Mouse (Mus musculus) stomach, embryonic 16.5 days (tissue): Measurements from ENCODE around the gene Gm9833. TPM values are rescaled to one million over a fixed set of nuclear protein-coding genes. Genes with fewer than 3 reads are reported as not detected.
"Not testable (repeated sequence)": the region's sequence is repeated elsewhere in the genome, so short reads cannot be mapped to it uniquely, and the experiment has no call there.

Experiments used
- ATAC-seq: fragments of 200-750 bp; cut with Nextera tagmentation; 2 replicates; pipeline ENCODE4 v1.8.0; 2017; ENCODE audit warnings: moderate number of reproducible peaks, moderate TSS enrichment; ENCODE audit not compliant: insufficient read depth, low FRiP score
- H3K27ac ChIP-seq: fragments of 300-500 bp; sonication (generic); 2 replicates; pipeline ENCODE4 v1.5.1; 2014; ENCODE audit warnings: low read length
- H3K27me3 ChIP-seq: fragments of 300-500 bp; sonication (generic); 2 replicates; pipeline ENCODE4 v1.6.1; 2014; ENCODE audit warnings: low read length, control low read depth, mixed read lengths; ENCODE audit not compliant: control insufficient read depth, insufficient read depth
- H3K36me3 ChIP-seq: fragments of 300-500 bp; sonication (generic); 2 replicates; pipeline ENCODE4 v1.6.1; 2014; ENCODE audit warnings: low read length; ENCODE audit not compliant: control insufficient read depth, insufficient read depth
- H3K4me1 ChIP-seq: fragments of 300-500 bp; sonication (generic); 2 replicates; pipeline ENCODE4 v1.6.1; 2014; ENCODE audit warnings: low read length, control low read depth, mixed read lengths; ENCODE audit not compliant: control insufficient read depth, insufficient read depth
- H3K4me2 ChIP-seq: fragments of 300-500 bp; sonication (generic); 2 replicates; pipeline ENCODE4 v1.6.1; 2014; ENCODE audit warnings: low read depth, low read length, mixed read lengths
- H3K4me3 ChIP-seq: fragments of 300-500 bp; sonication (generic); replicated peaks from 2 replicates; pipeline ENCODE4 v1.5.1; 2014; ENCODE audit warnings: mild to moderate bottlenecking, low read length
- H3K9ac ChIP-seq: fragments of 300-500 bp; sonication (generic); 2 replicates; pipeline ENCODE4 v1.6.1; 2014; ENCODE audit warnings: low read length
- H3K9me3 ChIP-seq: fragments of 300-500 bp; sonication (generic); replicated peaks from 2 replicates; pipeline ENCODE4 v1.6.1; 2016; ENCODE audit warnings: low read length, control low read depth; ENCODE audit not compliant: control insufficient read depth
- WGBS: fragments of 180-500 bp; shearing (Covaris S2); extraction: QIAGEN DNeasy Blood & Tissue Kit; methylation state at CpG from one replicate; pipeline ENCODE4 v1.1.7; 2014; 5-methylcytosine and 5-hydroxymethylcytosine counted together
- polyA plus RNA-seq: library from polyadenylated mRNA; unstranded; fragments of >200 nt; fragmentation: Nextera tagmentation; extraction: Ambion mirVana; gene quantifications from 2 replicates; pipeline ENCODE4 v1.2.1, GENCODE M21; 2015

Gene Gm9833
- polyA plus RNA-seq, result 1.7 and 1.9 TPM in 2 replicates

- peak within 1 kb of the TSS; percentile 20; the same call in 1 of the 2 replicates for H3K4me3 ChIP-seq
- H3K27me3 ChIP-seq, H3K36me3 ChIP-seq, H3K27ac ChIP-seq, H3K4me1 ChIP-seq, H3K9me3 ChIP-seq, ATAC-seq, H3K9ac ChIP-seq: not testable (repeated sequence)
- WGBS, result 35% methylated on average over 31 of the region's 38 CpGs
- H3K4me2 ChIP-seq, result peak within 1 kb of the TSS; percentile 40
Observed at GRCm38 (mm10) chr3:10087994-10088393, at the start of gene Gm9833. Gene Gm9833, plus strand, starts transcription at chr3:10088110.

- no peak overlapping the region for H3K27ac ChIP-seq
- no peaks in the 10 kb centered on the region for H3K9me3 ChIP-seq
- no peak overlapping the region for H3K9ac ChIP-seq
- no peak overlapping the region for H3K4me2 ChIP-seq
- no peak for ATAC-seq
- no peaks in the 10 kb centered on the region for H3K36me3 ChIP-seq
- no peaks in the 10 kb centered on the region for H3K27me3 ChIP-seq
- H3K4me1 ChIP-seq, result no peaks in the 10 kb centered on the region
- H3K4me3 ChIP-seq, result no peak overlapping the region
Observed at GRCm38 (mm10) chr3:10070070-10070469, 17.8 kb upstream of the Gm9833 start.

GRCm38 (mm10) chr3:10075826-10076225, 12.1 kb upstream of the Gm9833 start:
- H3K4me3 ChIP-seq, result no peak overlapping the region
- no peaks in the 10 kb centered on the region for H3K27me3 ChIP-seq
- no peaks in the 10 kb centered on the region for H3K36me3 ChIP-seq
- H3K4me2 ChIP-seq, result no peak overlapping the region
- H3K9ac ChIP-seq, result no peak overlapping the region
- no peak overlapping the region for H3K27ac ChIP-seq
- H3K9me3 ChIP-seq, result no peaks in the 10 kb centered on the region
- no peak for ATAC-seq
- no peaks in the 10 kb centered on the region for H3K4me1 ChIP-seq

GRCm38 (mm10) chr3:10077096-10077841, 10.6 kb upstream of the Gm9833 start:
- whole genome bisulfite sequencing, result 75% methylated on average over 6 of the region's 6 CpGs
- Histone ChIP-seq H3K27me3 (no peaks in the 10 kb centered on the region), H3K27ac (no peak overlapping the region), H3K36me3 (no peaks in the 10 kb centered on the region), H3K4me1 (peaks cover under 1% of the 10 kb centered on the region; the same call in 1 of the 2 replicates), H3K9me3 (no peaks in the 10 kb centered on the region), H3K4me2 (no peak overlapping the region), H3K9ac (no peak overlapping the region), H3K4me3 (no peak overlapping the region)
- no peak for ATAC-seq

- Histone ChIP-seq H3K27ac (no peak overlapping the region), H3K36me3 (no peaks in the 10 kb centered on the region), H3K9ac (no peak overlapping the region), H3K4me1 (peaks cover 5% of the 10 kb centered on the region; the same call in 1 of the 2 replicates), H3K4me3 (no peak overlapping the region), H3K9me3 (no peaks in the 10 kb centered on the region), H3K4me2 (no peak overlapping the region), H3K27me3 (no peaks in the 10 kb centered on the region)
- ATAC-seq, result no peak
- 84% methylated on average over 2 of the region's 2 CpGs for WGBS
Observed at GRCm38 (mm10) chr3:10078113-10078512, 9.8 kb upstream of the Gm9833 start.

- Histone ChIP-seq H3K4me2 (no peak overlapping the region), H3K4me1 (peaks cover 5% of the 10 kb centered on the region; the same call in 1 of the 2 replicates), H3K27ac (no peak overlapping the region), H3K4me3 (no peak overlapping the region), H3K9ac (no peak overlapping the region), H3K36me3 (no peaks in the 10 kb centered on the region), H3K9me3 (no peaks in the 10 kb centered on the region), H3K27me3 (no peaks in the 10 kb centered on the region)
- no peak for ATAC-seq
- 57% methylated on average over 5 of the region's 5 CpGs for WGBS
Observed at GRCm38 (mm10) chr3:10081336-10081735, 6.6 kb upstream of the Gm9833 start.

- no peak overlapping the region for H3K4me2 ChIP-seq
- 51% methylated on average over 6 of the region's 6 CpGs for WGBS
- H3K9me3 ChIP-seq, result no peaks in the 10 kb centered on the region
- no peak overlapping the region for H3K27ac ChIP-seq
- H3K36me3 ChIP-seq, result no peaks in the 10 kb centered on the region
- no peak overlapping the region for H3K4me3 ChIP-seq
- peaks cover 5% of the 10 kb centered on the region; the same call in 1 of the 2 replicates for H3K4me1 ChIP-seq
- no peaks in the 10 kb centered on the region for H3K27me3 ChIP-seq
- no peak for ATAC-seq
- H3K9ac ChIP-seq, result no peak overlapping the region
Observed at GRCm38 (mm10) chr3:10081911-10082541, 5.9 kb upstream of the Gm9833 start.

- H3K9ac ChIP-seq, result no peak overlapping the region
- WGBS, result 45% methylated on average over 4 of the region's 4 CpGs
- no peak overlapping the region for H3K4me3 ChIP-seq
- H3K4me1 ChIP-seq, result peaks cover 5% of the 10 kb centered on the region; the same call in 1 of the 2 replicates
- H3K9me3 ChIP-seq, result no peaks in the 10 kb centered on the region
- H3K4me2 ChIP-seq, result no peak overlapping the region
- H3K27me3 ChIP-seq, result no peaks in the 10 kb centered on the region
- no peaks in the 10 kb centered on the region for H3K36me3 ChIP-seq
- ATAC-seq, result no peak
- no peak overlapping the region for H3K27ac ChIP-seq
Observed at GRCm38 (mm10) chr3:10082545-10083062, 5.3 kb upstream of the Gm9833 start.

GRCm38 (mm10) chr3:10084102-10084501, 3.8 kb upstream of the Gm9833 start:
- WGBS, result 69% methylated on average over 3 of the region's 3 CpGs
- Histone ChIP-seq H3K4me2 (no peak overlapping the region), H3K27me3 (no peaks in the 10 kb centered on the region), H3K4me1 (peaks cover 5% of the 10 kb centered on the region; the same call in 1 of the 2 replicates), H3K27ac (peak overlapping the region; percentile 67; the same call in 1 of the 2 replicates), H3K9me3 (no peaks in the 10 kb centered on the region), H3K9ac (no peak overlapping the region), H3K4me3 (no peak overlapping the region), H3K36me3 (no peaks in the 10 kb centered on the region)
- ATAC-seq, result peak; percentile 84
